Mouse (Mus musculus): ENCODE data around the gene Cbr3.

The Cbr3 gene

GRCm38 (mm10) chr16:93711411-93712188 lies 28.6 kb downstream of the Cbr3 start, which contains the start of gene Dop1b:
Dop1b (plus strand) TSS chr16:93711904.
- peak; percentile 97 to 98 for DNase-seq (ENCODE audit: low spot score in 2 of 2)

- DNase-seq (ENCODE audit: low spot score in 2 of 2), result peak in 1 of 2 experiments; percentile 45
Measured at GRCm38 (mm10) chr16:93712189-93712885, 29.3 kb downstream of the Cbr3 start.

- no peak for DNase-seq (ENCODE audit: low spot score in 2 of 2)
Measured at GRCm38 (mm10) chr16:93712966-93713365, 30.0 kb downstream of the Cbr3 start.

- peak in 1 of 2 experiments; percentile 23 for DNase-seq (ENCODE audit: low spot score in 2 of 2)
Measured at GRCm38 (mm10) chr16:93714426-93714825, 31.4 kb downstream of the Cbr3 start.

GRCm38 (mm10) chr16:93715826-93716225 lies 32.8 kb downstream of the Cbr3 start:
- no peak for DNase-seq (ENCODE audit: low spot score in 2 of 2)

GRCm38 (mm10) chr16:93717299-93717703 lies 34.3 kb downstream of the Cbr3 start:
- DNase-seq (ENCODE audit: low spot score in 2 of 2), result peak; percentile 44 to 68

GRCm38 (mm10) chr16:93721771-93722170 lies 38.8 kb downstream of the Cbr3 start:
- no peak for DNase-seq (ENCODE audit: low spot score in 2 of 2)

GRCm38 (mm10) chr16:93722476-93722875 lies 39.5 kb downstream of the Cbr3 start:
- DNase-seq (ENCODE audit: low spot score in 2 of 2), result no peak

GRCm38 (mm10) chr16:93725417-93726144 lies 42.6 kb downstream of the Cbr3 start:
- no peak for DNase-seq (ENCODE audit: low spot score in 2 of 2)

- no peak for DNase-seq (ENCODE audit: low spot score in 2 of 2)
Measured at GRCm38 (mm10) chr16:93726186-93726585, 43.2 kb downstream of the Cbr3 start.

GRCm38 (mm10) chr16:93728676-93729075 lies 45.7 kb downstream of the Cbr3 start:
- DNase-seq (ENCODE audit: low spot score in 2 of 2), result no peak

- no peak for DNase-seq (ENCODE audit: low spot score in 2 of 2)
Measured at GRCm38 (mm10) chr16:93729801-93730721, 47.0 kb downstream of the Cbr3 start.

- no peak for DNase-seq (ENCODE audit: low spot score in 2 of 2)
Measured at GRCm38 (mm10) chr16:93731310-93731709, 48.3 kb downstream of the Cbr3 start.

GRCm38 (mm10) chr16:93732875-93733569 lies 50.0 kb downstream of the Cbr3 start:
- no peak for DNase-seq (ENCODE audit: low spot score in 2 of 2)

- no peak for DNase-seq (ENCODE audit: low spot score in 2 of 2)
Measured at GRCm38 (mm10) chr16:93739251-93739650, 56.2 kb downstream of the Cbr3 start.

All from spleen, postnatal 36 days (tissue).